Mouse (Mus musculus): ENCODE results near the gene Nfkbia.

DNA sequence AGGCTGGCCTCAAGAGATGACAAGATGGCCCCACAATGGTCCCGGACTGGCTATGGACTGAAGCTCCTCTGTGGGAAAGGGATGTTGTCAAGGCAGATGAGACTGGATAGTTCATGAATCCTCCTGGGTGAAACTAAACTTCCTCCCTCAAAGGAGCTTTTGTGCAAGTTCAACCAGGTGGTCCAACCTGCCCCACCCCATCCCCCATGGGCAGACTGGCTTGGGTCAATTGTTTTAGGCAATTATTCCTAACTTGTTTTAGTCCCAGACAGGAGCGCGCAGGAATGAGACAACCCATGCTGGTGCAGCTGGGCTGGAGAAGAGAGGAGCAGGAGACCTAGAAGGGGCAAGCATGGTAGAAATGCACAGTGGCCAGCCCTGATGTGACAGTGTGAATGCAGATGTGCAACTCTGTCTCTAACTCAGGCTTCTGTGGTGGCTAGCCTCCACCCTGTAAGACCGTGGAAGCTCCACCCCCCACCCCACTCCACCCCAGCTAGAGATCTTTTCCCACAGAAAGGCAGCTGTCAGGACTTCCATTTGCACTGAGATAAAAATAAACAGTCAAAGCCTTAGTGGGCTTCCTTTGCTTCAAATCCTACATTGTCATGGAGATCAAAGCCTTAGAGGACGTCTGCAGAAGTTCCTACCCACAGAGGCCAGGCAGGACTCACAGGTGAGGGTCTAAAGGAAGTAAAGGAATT lies 3.6 kb upstream of the Nfkbia start:
- TF ChIP-seq CTCF (IDR thresholded peaks at IDR 0.05; ENCODE audit: borderline replicate concordance, insufficient read depth, low read length) = no peak
- no peak for TF ChIP-seq POLR2A (IDR thresholded peaks at IDR 0.05; ENCODE audit: low read depth, low read length)
